Mouse (Mus musculus) kidney, postnatal 14 days (tissue): ENCODE data around the gene Olfr1086.
"Not testable (repeated sequence)": the region's sequence is repeated elsewhere in the genome, so short reads cannot be mapped to it uniquely, and the experiment has no call there.

Experiments used
- DNase-seq: peaks from one replicate; pipeline ENCODE4 v3.0.0; 2022; ENCODE audit warnings: mixed read lengths

The Olfr1086 gene

DNA sequence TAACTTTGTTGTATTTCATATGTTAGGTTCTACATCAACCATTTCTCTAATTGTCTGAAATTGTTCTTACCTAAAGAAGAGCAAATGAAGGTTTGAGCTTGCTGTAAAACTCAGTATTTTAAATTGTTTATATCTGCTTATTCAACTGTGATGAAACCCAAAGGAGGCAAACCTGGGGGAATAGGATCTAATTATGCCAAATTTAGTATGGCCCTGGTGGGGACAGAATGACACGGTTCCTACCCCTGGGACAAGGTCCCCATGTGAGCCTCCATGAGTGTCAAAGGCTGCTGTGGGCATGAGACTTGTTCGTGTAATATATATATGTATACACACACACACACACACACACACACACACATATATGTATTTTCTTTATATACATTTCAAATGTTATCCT is at the start of gene Olfr1086:
TSS of gene Olfr1086 (minus strand) at position 101 of the 400 bp plus-strand sequence.
- DNase-seq = no peak

DNA sequence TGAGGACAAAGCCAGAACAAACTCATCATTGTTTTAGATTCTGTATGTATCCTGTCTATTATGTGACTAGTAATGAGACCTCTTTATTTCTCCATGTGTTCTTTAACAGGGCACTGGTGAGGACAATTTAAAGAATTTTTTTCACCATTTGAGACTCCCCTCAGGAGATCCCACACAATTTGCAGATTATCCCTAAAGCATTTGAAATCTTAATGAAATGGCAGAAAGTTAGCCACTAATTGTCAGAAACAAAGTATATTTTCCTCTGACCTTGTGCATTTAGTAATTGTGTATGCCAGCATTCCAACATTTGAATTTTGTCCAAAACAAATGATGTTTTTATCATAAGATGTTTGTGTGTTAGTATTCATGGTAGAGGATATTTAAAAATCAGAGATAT is 18.4 kb upstream of the Olfr1086 start, which contains the start of gene Olfr1087:
TSS of gene Olfr1087 (minus strand) at position 101 of the 400 bp plus-strand sequence.
- DNase-seq = no peak

- DNase-seq = no peak
Measured at GRCm38 (mm10) chr2:86661919-86662318, 18.0 kb downstream of the Olfr1086 start, which contains the start of gene Olfr1085. TSS of gene Olfr1085 (minus strand) at chr2:86662019.

- not testable (repeated sequence) for DNase-seq
Measured at GRCm38 (mm10) chr2:86639625-86640024, 40.3 kb downstream of the Olfr1086 start, which contains the start of gene Olfr1084. TSS of gene Olfr1084 (minus strand) at chr2:86639725.
